Mouse (Mus musculus) hindbrain, embryonic 10.5 days (tissue): ENCODE results near the gene Patl2. TPM values are rescaled to one million over a fixed set of nuclear protein-coding genes. Genes with fewer than 3 reads are reported as not detected.
A peak's percentile ranks its signal among the peaks of the same experiment; 100 is the strongest.

ENCODE experiments used
- DNase-seq: peaks from one replicate; pipeline ENCODE4 v3.0.0-alpha.2; 2017; ENCODE audit warnings: low spot score
- H3K27ac ChIP-seq: fragments of 300-500 bp; sonication (generic); 2 replicates; pipeline ENCODE4 v1.5.1; 2016; ENCODE audit warnings: mild to moderate bottlenecking, moderate library complexity
- H3K27me3 ChIP-seq: fragments of 300-500 bp; sonication (generic); 2 replicates; pipeline ENCODE4 v1.6.1; 2016; ENCODE audit warnings: mild to moderate bottlenecking; ENCODE audit not compliant: poor library complexity, insufficient read depth, severe bottlenecking
- H3K36me3 ChIP-seq: fragments of 300-500 bp; sonication (generic); 2 replicates; pipeline ENCODE4 v1.6.1; 2016; ENCODE audit warnings: mild to moderate bottlenecking, moderate library complexity
- H3K4me1 ChIP-seq: fragments of 300-500 bp; sonication (generic); replicated peaks from 2 replicates; pipeline ENCODE4 v1.6.1; 2016; ENCODE audit warnings: mild to moderate bottlenecking
- H3K4me3 ChIP-seq: fragments of 300-500 bp; sonication (generic); 2 replicates; pipeline ENCODE4 v1.5.1; 2016; ENCODE audit warnings: mild to moderate bottlenecking, moderate library complexity
- H3K9me3 ChIP-seq: fragments of 300-500 bp; sonication (generic); 2 replicates; pipeline ENCODE4 v1.6.1; 2016; ENCODE audit warnings: mild to moderate bottlenecking, moderate library complexity
- WGBS: fragments of 180-500 bp; shearing (Covaris S2); methylation state at CpG from one replicate; pipeline ENCODE4 v1.1.7; 2016; 5-methylcytosine and 5-hydroxymethylcytosine counted together
- polyA plus RNA-seq: library from polyadenylated mRNA; unstranded; fragments of >200 nt; fragmentation: Nextera tagmentation; extraction: Ambion mirVana; gene quantifications from 2 replicates; pipeline ENCODE4 v1.2.1, GENCODE M21; 2016

The Patl2 gene
- polyA plus RNA-seq, 1 experiment from 2014 or later: not detected

- DNase-seq: peak; percentile 80
- Histone ChIP-seq H3K36me3 (no peaks in the 10 kb centered on the region), H3K9me3 (no peaks in the 10 kb centered on the region), H3K27me3 (peaks cover 4% of the 10 kb centered on the region; the same call in 1 of the 2 replicates), H3K4me3 (no peak overlapping the region), H3K4me1 (peaks cover 19% of the 10 kb centered on the region), H3K27ac (peak overlapping the region; percentile 66; the same call in 1 of the 2 replicates)
- 39% methylated on average over 3 of the region's 3 CpGs for WGBS
Measured at GRCm38 (mm10) chr2:122210534-122211228, 24.7 kb upstream of the Patl2 start.

- no peak for DNase-seq
- WGBS: 69% methylated on average over 2 of the region's 2 CpGs
- Histone ChIP-seq H3K9me3 (no peaks in the 10 kb centered on the region), H3K27me3 (no peaks in the 10 kb centered on the region), H3K4me1 (peaks cover 19% of the 10 kb centered on the region), H3K4me3 (no peak overlapping the region), H3K36me3 (no peaks in the 10 kb centered on the region), H3K27ac (0 out of 2 replicates have a peak overlapping the region, but pooled peaks have one; percentile 6)
Measured at GRCm38 (mm10) chr2:122206440-122207107, 20.6 kb upstream of the Patl2 start.

- no peaks in the 10 kb centered on the region for H3K9me3 ChIP-seq
- H3K36me3 ChIP-seq: no peaks in the 10 kb centered on the region
- DNase-seq: no peak
- H3K4me3 ChIP-seq: no peak overlapping the region
- H3K4me1 ChIP-seq: no peaks in the 10 kb centered on the region; the same call in 1 of the 2 replicates
- WGBS: 82% methylated on average over 1 of the region's 1 CpGs
- no peak overlapping the region for H3K27ac ChIP-seq
- H3K27me3 ChIP-seq: no peaks in the 10 kb centered on the region
Measured at GRCm38 (mm10) chr2:122201501-122201900, 15.5 kb upstream of the Patl2 start.

- Histone ChIP-seq H3K4me3 (no peak overlapping the region), H3K9me3 (no peaks in the 10 kb centered on the region), H3K4me1 (no peaks in the 10 kb centered on the region), H3K36me3 (no peaks in the 10 kb centered on the region), H3K27ac (no peak overlapping the region), H3K27me3 (no peaks in the 10 kb centered on the region)
- no peak for DNase-seq
- 66% methylated on average over 1 of the region's 1 CpGs for WGBS
Measured at GRCm38 (mm10) chr2:122194509-122194929, 8.5 kb upstream of the Patl2 start.

- WGBS: 77% methylated on average over 3 of the region's 3 CpGs
- DNase-seq: no peak
- Histone ChIP-seq H3K9me3 (no peaks in the 10 kb centered on the region), H3K27ac (no peak overlapping the region), H3K4me3 (no peak overlapping the region), H3K4me1 (no peaks in the 10 kb centered on the region), H3K36me3 (no peaks in the 10 kb centered on the region), H3K27me3 (no peaks in the 10 kb centered on the region)
Measured at GRCm38 (mm10) chr2:122191849-122192248, 5.9 kb upstream of the Patl2 start.

GRCm38 (mm10) chr2:122186751-122187150 lies 762 bp upstream of the Patl2 start:
- no peak overlapping the region for H3K4me3 ChIP-seq
- no peaks in the 10 kb centered on the region for H3K4me1 ChIP-seq
- no peaks in the 10 kb centered on the region for H3K27me3 ChIP-seq
- DNase-seq: no peak
- H3K9me3 ChIP-seq: no peaks in the 10 kb centered on the region
- 86% methylated on average over 3 of the region's 3 CpGs for WGBS
- no peak overlapping the region for H3K27ac ChIP-seq
- H3K36me3 ChIP-seq: no peaks in the 10 kb centered on the region

GRCm38 (mm10) chr2:122185086-122185485 lies 903 bp downstream of the Patl2 start:
- 89% methylated on average over 4 of the region's 4 CpGs for WGBS
- H3K4me1 ChIP-seq: no peaks in the 10 kb centered on the region
- no peaks in the 10 kb centered on the region for H3K9me3 ChIP-seq
- no peak overlapping the region for H3K27ac ChIP-seq
- H3K4me3 ChIP-seq: no peak overlapping the region
- DNase-seq: no peak
- H3K27me3 ChIP-seq: no peaks in the 10 kb centered on the region
- H3K36me3 ChIP-seq: no peaks in the 10 kb centered on the region

GRCm38 (mm10) chr2:122180051-122180822 lies 5.8 kb downstream of the Patl2 start:
- no peak overlapping the region for H3K4me3 ChIP-seq
- H3K4me1 ChIP-seq: no peaks in the 10 kb centered on the region
- no peaks in the 10 kb centered on the region for H3K27me3 ChIP-seq
- no peaks in the 10 kb centered on the region for H3K9me3 ChIP-seq
- no peaks in the 10 kb centered on the region for H3K36me3 ChIP-seq
- 81% methylated on average over 8 of the region's 8 CpGs for WGBS
- DNase-seq: no peak
- H3K27ac ChIP-seq: no peak overlapping the region

- DNase-seq: no peak
- Histone ChIP-seq H3K27ac (no peak overlapping the region), H3K4me3 (no peak overlapping the region), H3K9me3 (no peaks in the 10 kb centered on the region), H3K36me3 (no peaks in the 10 kb centered on the region), H3K27me3 (no peaks in the 10 kb centered on the region), H3K4me1 (no peaks in the 10 kb centered on the region)
- 93% methylated on average over 2 of the region's 2 CpGs for WGBS
Measured at GRCm38 (mm10) chr2:122172188-122172587, 13.8 kb downstream of the Patl2 start.

GRCm38 (mm10) chr2:122171292-122171691 lies 14.7 kb downstream of the Patl2 start:
- Histone ChIP-seq H3K27ac (no peak overlapping the region), H3K9me3 (no peaks in the 10 kb centered on the region), H3K27me3 (no peaks in the 10 kb centered on the region), H3K4me1 (no peaks in the 10 kb centered on the region), H3K36me3 (no peaks in the 10 kb centered on the region), H3K4me3 (no peak overlapping the region)
- no peak for DNase-seq
- WGBS: 90% methylated on average over 6 of the region's 6 CpGs

- Histone ChIP-seq H3K36me3 (no peaks in the 10 kb centered on the region), H3K4me1 (no peaks in the 10 kb centered on the region), H3K4me3 (no peak overlapping the region), H3K9me3 (no peaks in the 10 kb centered on the region), H3K27me3 (no peaks in the 10 kb centered on the region), H3K27ac (no peak overlapping the region)
- 83% methylated on average over 11 of the region's 11 CpGs for WGBS
- no peak for DNase-seq
Measured at GRCm38 (mm10) chr2:122164293-122164692, 21.7 kb downstream of the Patl2 start.

GRCm38 (mm10) chr2:122163430-122164195 lies 22.4 kb downstream of the Patl2 start:
- Histone ChIP-seq H3K9me3 (no peaks in the 10 kb centered on the region), H3K4me1 (no peaks in the 10 kb centered on the region), H3K36me3 (no peaks in the 10 kb centered on the region), H3K27ac (no peak overlapping the region), H3K27me3 (no peaks in the 10 kb centered on the region), H3K4me3 (no peak overlapping the region)
- 83% methylated on average over 13 of the region's 13 CpGs for WGBS
- DNase-seq: no peak
